Mouse (Mus musculus): ENCODE measurements around the gene Parp1. TPM values are rescaled to one million over a fixed set of nuclear protein-coding genes. Genes with fewer than 3 reads are reported as not detected.
"Not testable (repeated sequence)": the region's sequence is repeated elsewhere in the genome, so short reads cannot be mapped to it uniquely, and the experiment has no call there.

Gene Parp1
- polyA plus RNA-seq, 1 experiment from 2014 or later: 128 TPM

- 3% methylated on average over 5 of the region's 5 CpGs for WGBS
- Histone ChIP-seq H3K9me3 (ENCODE audit: control insufficient read depth, low read depth, low read length) (no peaks in the 10 kb centered on the region), H3K27me3 (ENCODE audit: control insufficient read depth, insufficient read depth, low read length) (no peaks in the 10 kb centered on the region), H3K4me3 (ENCODE audit: low read depth, low read length) (peak overlapping the region; percentile 95), H3K36me3 (ENCODE audit: control insufficient read depth, insufficient read depth, low read length) (peaks cover 8% of the 10 kb centered on the region), H3K4me1 (ENCODE audit: control insufficient read depth, insufficient read depth, low read length) (peaks cover 19% of the 10 kb centered on the region), H3K9ac (replicated peaks; ENCODE audit: low read depth, low read length) (peak overlapping the region; percentile 79), H3K4me2 (replicated peaks; ENCODE audit: low read depth, low read length) (peak overlapping the region; percentile 70), H3K27ac (ENCODE audit: low read length) (no peak overlapping the region)
- no peak for ATAC-seq (ENCODE audit: insufficient number of reproducible peaks, insufficient read depth, low FRiP score, low read depth)
Observed at GRCm38 (mm10) chr1:180570181-180570580, 1.5 kb downstream of the Parp1 start.

- no peak for ATAC-seq (ENCODE audit: insufficient number of reproducible peaks, insufficient read depth, low FRiP score, low read depth)
- peaks cover 12% of the 10 kb centered on the region for H3K36me3 ChIP-seq (ENCODE audit: control insufficient read depth, insufficient read depth, low read length)
- H3K9me3 ChIP-seq (ENCODE audit: control insufficient read depth, low read depth, low read length): no peaks in the 10 kb centered on the region
- no peak overlapping the region for H3K4me3 ChIP-seq (ENCODE audit: low read depth, low read length)
- H3K9ac ChIP-seq (replicated peaks; ENCODE audit: low read depth, low read length): no peak overlapping the region
- H3K4me2 ChIP-seq (replicated peaks; ENCODE audit: low read depth, low read length): peak overlapping the region; percentile 70; the same call in 1 of the 2 replicates
- no peak overlapping the region for H3K27ac ChIP-seq (ENCODE audit: low read length)
- no peaks in the 10 kb centered on the region for H3K27me3 ChIP-seq (ENCODE audit: control insufficient read depth, insufficient read depth, low read length)
- H3K4me1 ChIP-seq (ENCODE audit: control insufficient read depth, insufficient read depth, low read length): peaks cover 19% of the 10 kb centered on the region
- 72% methylated on average over 8 of the region's 8 CpGs for WGBS
Observed at GRCm38 (mm10) chr1:180571018-180571589, 2.4 kb downstream of the Parp1 start.

GRCm38 (mm10) chr1:180571721-180572120, 3.0 kb downstream of the Parp1 start:
- H3K27ac ChIP-seq (ENCODE audit: low read length); H3K27me3 ChIP-seq (ENCODE audit: control insufficient read depth, insufficient read depth, low read length); ATAC-seq (ENCODE audit: insufficient number of reproducible peaks, insufficient read depth, low FRiP score, low read depth); H3K4me2 ChIP-seq (replicated peaks; ENCODE audit: low read depth, low read length); H3K9me3 ChIP-seq (ENCODE audit: control insufficient read depth, low read depth, low read length); H3K4me3 ChIP-seq (ENCODE audit: low read depth, low read length); H3K9ac ChIP-seq (replicated peaks; ENCODE audit: low read depth, low read length): not testable (repeated sequence)
- WGBS: 83% methylated on average over 6 of the region's 6 CpGs
- Histone ChIP-seq H3K36me3 (ENCODE audit: control insufficient read depth, insufficient read depth, low read length) (peaks cover 18% of the 10 kb centered on the region), H3K4me1 (ENCODE audit: control insufficient read depth, insufficient read depth, low read length) (peaks cover 19% of the 10 kb centered on the region)

GRCm38 (mm10) chr1:180572154-180572553, 3.4 kb downstream of the Parp1 start:
- peaks cover 19% of the 10 kb centered on the region for H3K4me1 ChIP-seq (ENCODE audit: control insufficient read depth, insufficient read depth, low read length)
- no peak overlapping the region for H3K27ac ChIP-seq (ENCODE audit: low read length)
- no peaks in the 10 kb centered on the region for H3K9me3 ChIP-seq (ENCODE audit: control insufficient read depth, low read depth, low read length)
- 85% methylated on average over 9 of the region's 9 CpGs for WGBS
- no peak overlapping the region for H3K4me3 ChIP-seq (ENCODE audit: low read depth, low read length)
- no peak overlapping the region for H3K9ac ChIP-seq (replicated peaks; ENCODE audit: low read depth, low read length)
- H3K36me3 ChIP-seq (ENCODE audit: control insufficient read depth, insufficient read depth, low read length): peaks cover 22% of the 10 kb centered on the region
- no peaks in the 10 kb centered on the region for H3K27me3 ChIP-seq (ENCODE audit: control insufficient read depth, insufficient read depth, low read length)
- no peak overlapping the region for H3K4me2 ChIP-seq (replicated peaks; ENCODE audit: low read depth, low read length)
- no peak for ATAC-seq (ENCODE audit: insufficient number of reproducible peaks, insufficient read depth, low FRiP score, low read depth)

- WGBS: 90% methylated on average over 3 of the region's 3 CpGs
- no peaks in the 10 kb centered on the region for H3K9me3 ChIP-seq (ENCODE audit: control insufficient read depth, low read depth, low read length)
- peaks cover 64% of the 10 kb centered on the region for H3K36me3 ChIP-seq (ENCODE audit: control insufficient read depth, insufficient read depth, low read length)
- H3K4me3 ChIP-seq (ENCODE audit: low read depth, low read length): no peak overlapping the region
- H3K4me2 ChIP-seq (replicated peaks; ENCODE audit: low read depth, low read length): no peak overlapping the region
- no peaks in the 10 kb centered on the region for H3K4me1 ChIP-seq (ENCODE audit: control insufficient read depth, insufficient read depth, low read length)
- no peaks in the 10 kb centered on the region for H3K27me3 ChIP-seq (ENCODE audit: control insufficient read depth, insufficient read depth, low read length)
- no peak for ATAC-seq (ENCODE audit: insufficient number of reproducible peaks, insufficient read depth, low FRiP score, low read depth)
- no peak overlapping the region for H3K27ac ChIP-seq (ENCODE audit: low read length)
- no peak overlapping the region for H3K9ac ChIP-seq (replicated peaks; ENCODE audit: low read depth, low read length)
Observed at GRCm38 (mm10) chr1:180576524-180576923, 7.8 kb downstream of the Parp1 start.

GRCm38 (mm10) chr1:180577837-180578236, 9.1 kb downstream of the Parp1 start:
- no peaks in the 10 kb centered on the region for H3K27me3 ChIP-seq (ENCODE audit: control insufficient read depth, insufficient read depth, low read length)
- 81% methylated on average over 4 of the region's 4 CpGs for WGBS
- no peak overlapping the region for H3K9ac ChIP-seq (replicated peaks; ENCODE audit: low read depth, low read length)
- H3K4me1 ChIP-seq (ENCODE audit: control insufficient read depth, insufficient read depth, low read length): no peaks in the 10 kb centered on the region
- H3K36me3 ChIP-seq (ENCODE audit: control insufficient read depth, insufficient read depth, low read length): peaks cover 76% of the 10 kb centered on the region
- H3K9me3 ChIP-seq (ENCODE audit: control insufficient read depth, low read depth, low read length): no peaks in the 10 kb centered on the region
- ATAC-seq (ENCODE audit: insufficient number of reproducible peaks, insufficient read depth, low FRiP score, low read depth): no peak
- H3K4me3 ChIP-seq (ENCODE audit: low read depth, low read length): no peak overlapping the region
- no peak overlapping the region for H3K27ac ChIP-seq (ENCODE audit: low read length)
- no peak overlapping the region for H3K4me2 ChIP-seq (replicated peaks; ENCODE audit: low read depth, low read length)

GRCm38 (mm10) chr1:180587792-180588442, 19.2 kb downstream of the Parp1 start:
- 93% methylated on average over 17 of the region's 17 CpGs for WGBS
- Histone ChIP-seq H3K27me3 (ENCODE audit: control insufficient read depth, insufficient read depth, low read length) (no peaks in the 10 kb centered on the region), H3K9ac (replicated peaks; ENCODE audit: low read depth, low read length) (no peak overlapping the region), H3K4me1 (ENCODE audit: control insufficient read depth, insufficient read depth, low read length) (no peaks in the 10 kb centered on the region), H3K36me3 (ENCODE audit: control insufficient read depth, insufficient read depth, low read length) (peaks cover 90% of the 10 kb centered on the region), H3K4me3 (ENCODE audit: low read depth, low read length) (no peak overlapping the region), H3K27ac (ENCODE audit: low read length) (no peak overlapping the region), H3K4me2 (replicated peaks; ENCODE audit: low read depth, low read length) (no peak overlapping the region), H3K9me3 (ENCODE audit: control insufficient read depth, low read depth, low read length) (no peaks in the 10 kb centered on the region)
- no peak for ATAC-seq (ENCODE audit: insufficient number of reproducible peaks, insufficient read depth, low FRiP score, low read depth)

GRCm38 (mm10) chr1:180600578-180600977, 31.9 kb downstream of the Parp1 start:
- WGBS: 92% methylated on average over 6 of the region's 6 CpGs
- Histone ChIP-seq H3K27me3 (ENCODE audit: control insufficient read depth, insufficient read depth, low read length) (no peaks in the 10 kb centered on the region), H3K9me3 (ENCODE audit: control insufficient read depth, low read depth, low read length) (no peaks in the 10 kb centered on the region), H3K4me3 (ENCODE audit: low read depth, low read length) (no peak overlapping the region), H3K4me1 (ENCODE audit: control insufficient read depth, insufficient read depth, low read length) (no peaks in the 10 kb centered on the region), H3K36me3 (ENCODE audit: control insufficient read depth, insufficient read depth, low read length) (peaks cover 69% of the 10 kb centered on the region), H3K4me2 (replicated peaks; ENCODE audit: low read depth, low read length) (no peak overlapping the region), H3K27ac (ENCODE audit: low read length) (no peak overlapping the region), H3K9ac (replicated peaks; ENCODE audit: low read depth, low read length) (no peak overlapping the region)
- ATAC-seq (ENCODE audit: insufficient number of reproducible peaks, insufficient read depth, low FRiP score, low read depth): no peak

- 86% methylated on average over 6 of the region's 6 CpGs for WGBS
- no peak for ATAC-seq (ENCODE audit: insufficient number of reproducible peaks, insufficient read depth, low FRiP score, low read depth)
- no peak overlapping the region for H3K4me3 ChIP-seq (ENCODE audit: low read depth, low read length)
Observed at GRCm38 (mm10) chr1:180601806-180602205, 33.1 kb downstream of the Parp1 start.

More at GRCm38 (mm10) chr1:180601806-180602205, 33.1 kb downstream of the Parp1 start:
- H3K4me1 ChIP-seq (ENCODE audit: control insufficient read depth, insufficient read depth, low read length): no peaks in the 10 kb centered on the region
- H3K9ac ChIP-seq (replicated peaks; ENCODE audit: low read depth, low read length): no peak overlapping the region
- peaks cover 58% of the 10 kb centered on the region for H3K36me3 ChIP-seq (ENCODE audit: control insufficient read depth, insufficient read depth, low read length)
- no peak overlapping the region for H3K4me2 ChIP-seq (replicated peaks; ENCODE audit: low read depth, low read length)
- no peaks in the 10 kb centered on the region for H3K9me3 ChIP-seq (ENCODE audit: control insufficient read depth, low read depth, low read length)
- no peak overlapping the region for H3K27ac ChIP-seq (ENCODE audit: low read length)
- no peaks in the 10 kb centered on the region for H3K27me3 ChIP-seq (ENCODE audit: control insufficient read depth, insufficient read depth, low read length)

All from stomach, embryonic 14.5 days (tissue).